Mouse (Mus musculus): ENCODE results near the gene Il3ra.

- TF ChIP-seq CTCF (IDR thresholded peaks at IDR 0.05; ENCODE audit: borderline replicate concordance, control insufficient read depth, extremely low read depth, insufficient read depth, low read length, poor library complexity), result no peak
- TF ChIP-seq POLR2A (IDR thresholded peaks at IDR 0.05; ENCODE audit: control insufficient read depth, extremely low read depth, insufficient read depth, low read length, poor library complexity), result no peak
Measured at GRCm38 (mm10) chr14:14322528-14322927, 23.5 kb upstream of the Il3ra start, which contains the start of gene Olfr31.

All from thymus, adult 2 months (tissue).